Mouse (Mus musculus) liver, adult 2 months (tissue): Measurements from ENCODE around the gene 1810024B03Rik. TPM values are rescaled to one million over a fixed set of nuclear protein-coding genes. Genes with fewer than 3 reads are reported as not detected.
"Not testable (repeated sequence)": the region's sequence is repeated elsewhere in the genome, so short reads cannot be mapped to it uniquely, and the experiment has no call there.

Experiments used
- DNase-seq: peaks from one replicate; pipeline ENCODE4 v3.0.0-alpha.2; 2011; ENCODE audit warnings: low read depth, low spot score; ENCODE audit errors: extremely low read depth
- H3K27ac ChIP-seq: fragments of 200-500 bp; replicated peaks from 2 replicates; pipeline ENCODE4 v1.5.1; 2012; ENCODE audit warnings: low read depth, mild to moderate bottlenecking, control low read depth, inconsistent platforms, low read length; ENCODE audit not compliant: insufficient read depth
- H3K27me3 ChIP-seq: fragments of 200-500 bp; 2 replicates; pipeline ENCODE4 v1.6.1; 2012; ENCODE audit warnings: mild to moderate bottlenecking, moderate library complexity, low read length, inconsistent platforms; ENCODE audit not compliant: control insufficient read depth, insufficient read depth
- H3K36me3 ChIP-seq: fragments of 200-500 bp; 2 replicates; pipeline ENCODE4 v1.6.1; 2012; ENCODE audit warnings: low read length, inconsistent platforms; ENCODE audit not compliant: control insufficient read depth, insufficient read depth
- H3K4me1 ChIP-seq: fragments of 200-500 bp; 2 replicates; pipeline ENCODE4 v1.6.1; 2011; ENCODE audit warnings: low read length; ENCODE audit not compliant: control insufficient read depth, insufficient read depth
- H3K4me3 ChIP-seq: fragments of 200-500 bp; 2 replicates; pipeline ENCODE4 v1.5.1; 2011; ENCODE audit warnings: low read depth, mild to moderate bottlenecking, control low read depth, low read length, moderate library complexity; ENCODE audit not compliant: insufficient read depth
- H3K79me2 ChIP-seq: fragments of 200-500 bp; 2 replicates; pipeline ENCODE4 v1.6.1; 2012; ENCODE audit warnings: inconsistent platforms, mild to moderate bottlenecking, low read length, moderate library complexity; ENCODE audit not compliant: control insufficient read depth, insufficient read depth
- H3K9ac ChIP-seq: fragments of 200-500 bp; 2 replicates; pipeline ENCODE4 v1.6.1; 2012; ENCODE audit warnings: low read depth, mild to moderate bottlenecking, control low read depth, inconsistent platforms, low read length
- CTCF ChIP-seq: fragments of 200-500 bp; IDR thresholded peaks from 2 replicates; pipeline ENCODE4 v1.5.1; 2011; ENCODE audit warnings: low read depth, low read length, control low read depth
- POLR2A ChIP-seq: fragments of 200-500 bp; IDR thresholded peaks from 2 replicates; pipeline ENCODE4 v1.6.1; 2011; ENCODE audit warnings: low read length, control low read depth; ENCODE audit not compliant: insufficient read depth; ENCODE audit errors: extremely low read depth
- WGBS: fragments of 180-500 bp; shearing (Covaris S2); methylation state at CpG from one replicate; pipeline ENCODE4 v1.1.7; 2018; 5-methylcytosine and 5-hydroxymethylcytosine counted together
- polyA plus RNA-seq: library from polyadenylated mRNA; depleted of rRNA; stranded (reverse); fragments of >200 nt; gene quantifications from 2 replicates; pipeline ENCODE4 v1.2.3, GENCODE M21; 2012
- total RNA-seq: library from RNA; depleted of rRNA; stranded (reverse); fragments of >200 nt; gene quantifications from 2 replicates; pipeline ENCODE4 v1.2.3, GENCODE M21; 2014

1810024B03Rik gene
- total and polyA plus RNA-seq, 2 experiments: 0.82 to 1.2 TPM

DNA sequence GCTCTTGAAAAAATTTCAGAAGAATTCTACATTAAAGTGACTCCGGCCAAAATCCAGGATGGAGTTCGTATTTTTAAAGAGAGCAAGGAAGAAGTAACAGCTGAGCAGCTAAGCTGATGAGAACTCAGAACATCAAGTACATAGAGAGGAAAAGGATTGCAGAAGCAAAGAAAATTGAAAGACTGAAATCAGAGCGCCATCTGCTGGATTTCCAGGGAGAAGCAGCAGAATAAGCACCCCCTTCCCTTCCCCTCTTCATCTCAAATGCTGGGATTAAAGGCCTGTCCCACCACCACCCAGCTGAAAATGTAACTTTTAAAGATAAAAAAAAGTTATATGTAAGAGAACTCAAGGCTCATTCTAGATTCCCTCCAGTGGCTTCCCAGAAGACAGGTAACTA, 3.1 kb downstream of the 1810024B03Rik start:
- 24% methylated on average over 3 of the region's 3 CpGs for WGBS
- Histone ChIP-seq H3K9ac (no peak overlapping the region), H3K4me3 (no peak overlapping the region), H3K27ac (no peak overlapping the region), H3K36me3 (peaks cover 14% of the 10 kb centered on the region), H3K27me3 (no peaks in the 10 kb centered on the region), H3K79me2 (peaks cover 2% of the 10 kb centered on the region; the same call in 1 of the 2 replicates), H3K4me1 (peaks cover 4% of the 10 kb centered on the region)
- peak; percentile 29 for DNase-seq
- TF ChIP-seq POLR2A (no peak), CTCF (peak; percentile 48; the same call in 1 of the 2 replicates)

DNA sequence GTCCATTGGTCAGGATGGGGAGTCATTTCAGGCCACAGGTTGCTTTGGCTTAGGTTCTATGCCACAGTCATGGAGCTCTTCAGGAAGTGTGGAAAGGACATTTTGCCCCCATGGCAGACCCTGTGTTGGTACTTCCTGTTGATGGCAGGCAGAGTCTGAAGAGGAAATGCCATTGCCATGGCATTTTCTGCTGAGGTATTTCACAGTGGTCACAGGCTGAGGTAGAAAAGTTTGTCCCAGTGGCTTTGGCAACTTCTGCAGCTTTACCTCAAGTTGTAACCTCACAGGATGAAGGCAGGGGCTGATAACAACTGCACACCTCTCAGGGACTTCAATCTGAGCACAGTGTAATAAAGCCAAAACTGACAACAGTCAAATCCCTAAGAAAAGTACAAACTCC, 18.5 kb downstream of the 1810024B03Rik start:
- Histone ChIP-seq H3K27me3 (no peaks in the 10 kb centered on the region), H3K79me2 (no peaks in the 10 kb centered on the region), H3K4me1 (no peaks in the 10 kb centered on the region), H3K36me3 (no peaks in the 10 kb centered on the region), H3K4me3 (no peak overlapping the region), H3K27ac (no peak overlapping the region), H3K9ac (no peak overlapping the region)
- DNase-seq: no peak
- no peak for TF ChIP-seq POLR2A
- TF ChIP-seq CTCF: no peak

GRCm38 (mm10) chr2:127182598-127183381, 25.3 kb downstream of the 1810024B03Rik start:
- no peaks in the 10 kb centered on the region for H3K4me1 ChIP-seq
- peak overlapping the region; percentile 67 for H3K27ac ChIP-seq
- peak; percentile 94 for DNase-seq
- no peaks in the 10 kb centered on the region for H3K79me2 ChIP-seq
- H3K36me3 ChIP-seq: no peaks in the 10 kb centered on the region
- TF ChIP-seq CTCF: no peak
- TF ChIP-seq POLR2A: 0 out of 2 replicates have a peak, but pooled peaks have one; percentile 9
- 3% methylated on average over 17 of the region's 17 CpGs for WGBS
- H3K27me3 ChIP-seq: no peaks in the 10 kb centered on the region; the same call in 1 of the 2 replicates
- peak overlapping the region; percentile 67 for H3K9ac ChIP-seq
- peak overlapping the region; percentile 74 for H3K4me3 ChIP-seq

DNA sequence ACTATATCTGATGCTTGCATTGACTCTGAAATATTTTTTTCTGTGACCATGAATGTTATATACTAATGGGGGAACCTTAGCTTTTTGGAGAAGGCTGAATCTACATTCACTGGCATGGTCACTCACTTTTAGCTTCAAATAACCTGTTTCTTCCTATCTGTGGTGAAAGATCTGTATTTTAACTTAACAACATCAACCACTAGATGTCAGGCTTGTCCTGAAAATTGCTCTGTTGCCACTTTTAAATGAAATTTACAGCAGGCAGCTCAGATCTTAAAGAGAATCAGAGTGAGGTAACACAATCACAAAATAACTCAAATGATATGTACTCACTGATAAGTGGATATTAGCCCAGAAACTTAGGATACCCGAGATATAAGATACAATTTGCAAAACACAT, 41.8 kb downstream of the 1810024B03Rik start:
- H3K79me2 ChIP-seq, H3K27me3 ChIP-seq, H3K27ac ChIP-seq, H3K9ac ChIP-seq, H3K4me1 ChIP-seq, H3K4me3 ChIP-seq, H3K36me3 ChIP-seq: not testable (repeated sequence)
- peak; percentile 41 for TF ChIP-seq CTCF
- WGBS: 7% methylated on average over 1 of the region's 1 CpGs
- DNase-seq: peak; percentile 52

DNA sequence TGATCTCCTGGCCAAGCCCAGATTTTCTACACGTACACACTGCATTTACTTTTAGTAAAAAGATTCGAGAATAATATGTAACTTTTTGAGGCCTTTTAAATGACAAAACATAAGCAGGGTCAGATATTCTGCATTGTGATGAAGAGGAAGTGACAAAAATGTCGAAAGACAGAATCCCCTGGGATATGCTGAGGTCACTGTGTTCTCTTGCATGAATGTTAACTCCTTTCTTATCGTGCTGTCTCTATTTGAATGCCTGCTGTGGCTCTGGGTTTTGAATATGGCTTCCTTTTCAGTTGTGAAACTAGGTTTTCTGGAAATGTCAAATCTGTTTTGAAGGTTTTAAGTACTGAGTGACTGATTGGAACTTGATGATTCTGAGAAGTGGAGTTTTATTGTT, 42.4 kb downstream of the 1810024B03Rik start:
- Histone ChIP-seq H3K27ac (no peak overlapping the region), H3K27me3 (no peaks in the 10 kb centered on the region), H3K79me2 (no peaks in the 10 kb centered on the region), H3K4me3 (no peak overlapping the region), H3K36me3 (no peaks in the 10 kb centered on the region), H3K4me1 (no peaks in the 10 kb centered on the region), H3K9ac (no peak overlapping the region)
- no peak for TF ChIP-seq POLR2A
- 57% methylated on average over 4 of the region's 4 CpGs for WGBS
- no peak for DNase-seq

DNA sequence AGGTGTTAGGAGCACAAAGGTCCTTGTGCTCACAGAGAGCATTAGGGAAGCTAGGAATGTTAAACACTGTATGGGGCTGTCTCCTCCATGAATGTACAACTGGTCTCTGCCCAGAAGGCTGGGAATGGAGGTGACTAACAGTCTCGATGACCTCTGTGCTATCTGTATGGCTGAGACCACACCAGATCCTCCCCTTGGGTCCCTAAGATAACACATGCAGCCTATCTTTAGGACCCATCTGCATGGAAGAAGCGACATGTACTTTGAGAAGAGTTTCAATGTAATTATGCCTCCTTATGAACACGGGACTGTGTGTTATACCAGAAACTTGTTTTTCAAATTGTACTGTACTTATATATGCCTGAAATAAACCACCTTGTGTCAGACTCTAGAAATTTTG, 62.4 kb downstream of the 1810024B03Rik start:
- Histone ChIP-seq H3K27ac (no peak overlapping the region), H3K9ac (no peak overlapping the region), H3K27me3 (no peaks in the 10 kb centered on the region), H3K36me3 (no peaks in the 10 kb centered on the region), H3K4me1 (peaks cover 5% of the 10 kb centered on the region; the same call in 1 of the 2 replicates), H3K4me3 (no peak overlapping the region), H3K79me2 (no peaks in the 10 kb centered on the region; the same call in 1 of the 2 replicates)
- 86% methylated on average over 3 of the region's 3 CpGs for WGBS
- TF ChIP-seq POLR2A (no peak), CTCF (no peak)
- no peak for DNase-seq
